ENCODE assay signal across 14 mouse cellular contexts in the genomic region with DNA sequence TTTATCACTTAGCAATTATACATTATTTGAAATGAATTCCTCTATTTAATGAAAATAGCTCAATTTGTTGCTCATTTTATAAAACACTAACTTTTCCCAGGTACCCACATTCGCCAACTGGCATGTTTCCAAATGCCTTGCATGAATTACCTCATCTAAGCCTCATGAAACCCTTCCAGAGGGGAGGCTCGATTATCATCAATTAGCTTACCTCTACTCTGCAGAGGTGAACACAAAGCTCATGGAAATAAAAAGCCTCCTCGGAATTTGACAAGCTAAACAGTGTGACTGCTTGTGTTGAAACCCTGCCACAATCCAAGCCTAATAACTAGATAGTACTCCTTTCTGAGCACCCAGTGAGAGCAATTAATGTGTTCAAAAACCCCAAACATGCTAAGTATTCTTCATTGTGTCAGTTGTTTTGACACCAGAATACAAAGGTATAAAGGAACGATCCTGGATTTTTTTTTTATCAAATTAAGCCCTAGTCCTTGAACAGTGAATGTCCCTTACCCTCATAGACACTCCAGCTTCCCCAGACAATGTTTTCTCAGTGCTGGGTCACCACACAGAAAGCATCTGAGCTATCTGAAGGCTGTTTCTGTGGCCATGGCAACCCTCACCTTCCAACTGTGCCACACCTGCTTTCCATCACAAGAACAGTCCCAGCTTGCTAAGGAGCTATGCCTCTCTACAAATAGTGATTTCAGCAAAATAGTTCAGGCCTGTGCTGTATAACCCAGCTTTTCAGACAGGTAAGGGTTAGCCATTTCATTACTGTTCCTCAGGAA.
DNase-seq lines count a peak whose midpoint lies in the region; ATAC-seq and TF ChIP-seq lines count a peak whose summit lies in the region.
"Had no signal": no experiment of that assay in that cellular context is flagged by ENCODE, and none has a peak within 500 bp of the region (broad histone marks: within the 10 kb centered on the region; RNA-seq: fewer than 3 reads in every experiment).

No protein-coding gene starts in this region.

- no peaks in the 10 kb centered on the region for H3K9me3 ChIP-seq in hindbrain, embryonic 16.5 days (ENCODE audit: control insufficient read depth, low read length)
- no peaks in the 10 kb centered on the region for H3K9me3 ChIP-seq in hindbrain, embryonic 13.5 days
- no peaks in the 10 kb centered on the region for H3K9me3 ChIP-seq in forebrain, embryonic 14.5 days (replicated peaks; ENCODE audit: control insufficient read depth, low read length)
- no peaks in the 10 kb centered on the region for H3K9me3 ChIP-seq in midbrain, postnatal 0 days (ENCODE audit: low read length)
- no peaks in the 10 kb centered on the region for H3K9me3 ChIP-seq in heart, embryonic 10.5 days

- no peak for TF ChIP-seq CTCF in midbrain, postnatal 0 days (IDR thresholded peaks at IDR 0.05)

- peak; percentile 71 for ATAC-seq in hindbrain, embryonic 16.5 days
- ATAC-seq in hindbrain, embryonic 13.5 days (ENCODE audit: low FRiP score) = no peak
- ATAC-seq in forebrain, embryonic 14.5 days = peak; percentile 86
- ATAC-seq in midbrain, postnatal 0 days (ENCODE audit: low FRiP score) = peak; percentile 60; the same call in 1 of the 2 replicates
- ATAC-seq: CD4-positive, CD25-positive, alpha-beta regulatory T cell, adult 4 months had no signal

- H3K4me3 ChIP-seq in hindbrain, embryonic 16.5 days (ENCODE audit: low read length) = no peak overlapping the region
- no peak overlapping the region for H3K4me3 ChIP-seq in hindbrain, embryonic 13.5 days
- no peak overlapping the region for H3K4me3 ChIP-seq in forebrain, embryonic 14.5 days (ENCODE audit: low read depth, low read length)
- H3K4me3 ChIP-seq in midbrain, postnatal 0 days (ENCODE audit: low read depth, low read length) = no peak overlapping the region
- H3K4me3 ChIP-seq in heart, embryonic 10.5 days = no peak overlapping the region
- H3K4me3 ChIP-seq: heart, adult 2 months had no signal

- no peak overlapping the region for H3K27ac ChIP-seq in hindbrain, embryonic 16.5 days (ENCODE audit: low read depth, low read length)
- no peak overlapping the region for H3K27ac ChIP-seq in hindbrain, embryonic 13.5 days
- no peak overlapping the region for H3K27ac ChIP-seq in forebrain, embryonic 14.5 days (ENCODE audit: low read depth, low read length)
- no peak overlapping the region for H3K27ac ChIP-seq in midbrain, postnatal 0 days (ENCODE audit: low read depth, low read length)
- H3K27ac ChIP-seq in heart, embryonic 10.5 days = no peak overlapping the region
- H3K27ac ChIP-seq: heart, adult 2 months had no signal

- 51% methylated on average over 4 of the region's 4 CpGs for WGBS in hindbrain, embryonic 16.5 days
- 62% methylated on average over 4 of the region's 4 CpGs for WGBS in hindbrain, embryonic 13.5 days
- WGBS in forebrain, embryonic 14.5 days = 4% methylated on average over 4 of the region's 4 CpGs
- WGBS in midbrain, postnatal 0 days = 40% methylated on average over 4 of the region's 4 CpGs
- 74% methylated on average over 4 of the region's 4 CpGs for WGBS in heart, embryonic 10.5 days

- H3K36me3 ChIP-seq in hindbrain, embryonic 16.5 days (ENCODE audit: control insufficient read depth, insufficient read depth, low read length) = no peaks in the 10 kb centered on the region
- no peaks in the 10 kb centered on the region for H3K36me3 ChIP-seq in hindbrain, embryonic 13.5 days
- no peaks in the 10 kb centered on the region for H3K36me3 ChIP-seq in forebrain, embryonic 14.5 days (ENCODE audit: control insufficient read depth, insufficient read depth, low read length)
- H3K36me3 ChIP-seq in midbrain, postnatal 0 days (ENCODE audit: insufficient read depth, low read length) = no peaks in the 10 kb centered on the region
- no peaks in the 10 kb centered on the region for H3K36me3 ChIP-seq in heart, embryonic 10.5 days

- peaks cover 4% of the 10 kb centered on the region for H3K4me1 ChIP-seq in hindbrain, embryonic 16.5 days (ENCODE audit: control insufficient read depth, insufficient read depth, low read depth, low read length)
- peaks cover 3% of the 10 kb centered on the region; the same call in 1 of the 2 replicates for H3K4me1 ChIP-seq in hindbrain, embryonic 13.5 days (replicated peaks)
- peaks cover 4% of the 10 kb centered on the region for H3K4me1 ChIP-seq in forebrain, embryonic 14.5 days (ENCODE audit: control insufficient read depth, insufficient read depth, low read length)
- H3K4me1 ChIP-seq in midbrain, postnatal 0 days (ENCODE audit: insufficient read depth, low read length) = no peaks in the 10 kb centered on the region
- H3K4me1 ChIP-seq in heart, embryonic 10.5 days = no peaks in the 10 kb centered on the region

- peak; percentile 3 for DNase-seq in right cerebral cortex, postnatal 4 days
- no peak for DNase-seq in right cerebral cortex, postnatal 14 days
- DNase-seq in forebrain, embryonic 14.5 days (ENCODE audit: low spot score) = peak; percentile 80
- DNase-seq in midbrain, postnatal 0 days (ENCODE audit: low spot score) = peak; percentile 48
- DNase-seq in heart, embryonic 10.5 days (ENCODE audit: low spot score) = no peak
- DNase-seq in frontal cortex, postnatal 10 days (ENCODE audit: low spot score in 2 of 2) = no peak
- DNase-seq: heart, adult 2 months; kidney, adult 9 months; layer of hippocampus, adult 9-11 months; lung, adult 18-20 months; right cerebral cortex, adult 18-20 months had no signal

- H3K27me3 ChIP-seq in hindbrain, embryonic 16.5 days (replicated peaks; ENCODE audit: control insufficient read depth, insufficient read depth, low read length) = no peaks in the 10 kb centered on the region
- no peaks in the 10 kb centered on the region for H3K27me3 ChIP-seq in hindbrain, embryonic 13.5 days
- H3K27me3 ChIP-seq in forebrain, embryonic 14.5 days (replicated peaks; ENCODE audit: control insufficient read depth, insufficient read depth, low read length) = no peaks in the 10 kb centered on the region
- no peaks in the 10 kb centered on the region for H3K27me3 ChIP-seq in midbrain, postnatal 0 days (ENCODE audit: insufficient read depth, low read length)
- H3K27me3 ChIP-seq in heart, embryonic 10.5 days (ENCODE audit: insufficient read depth, poor library complexity, severe bottlenecking) = no peaks in the 10 kb centered on the region

- H3K4me2 ChIP-seq in hindbrain, embryonic 16.5 days (ENCODE audit: low read length) = no peak overlapping the region
- no peak overlapping the region for H3K4me2 ChIP-seq in hindbrain, embryonic 13.5 days
- H3K4me2 ChIP-seq in forebrain, embryonic 14.5 days (ENCODE audit: low read length) = no peak overlapping the region
- no peak overlapping the region for H3K4me2 ChIP-seq in midbrain, postnatal 0 days (ENCODE audit: low read depth, low read length, poor library complexity, severe bottlenecking)

- H3K9ac ChIP-seq in hindbrain, embryonic 16.5 days (ENCODE audit: low read depth, low read length) = no peak overlapping the region
- H3K9ac ChIP-seq in hindbrain, embryonic 13.5 days = no peak overlapping the region
- H3K9ac ChIP-seq in forebrain, embryonic 14.5 days (ENCODE audit: low read length) = no peak overlapping the region
- H3K9ac ChIP-seq in midbrain, postnatal 0 days (replicated peaks; ENCODE audit: low read length, poor library complexity, severe bottlenecking) = no peak overlapping the region

Comparison
In these comparisons a context has a peak if more than half of its experiments do, and no peak if none do; other contexts are left out.
1. DNase-seq: peak in right cerebral cortex, postnatal 4 days (single experiment), forebrain, embryonic 14.5 days (single experiment) and midbrain, postnatal 0 days (single experiment); none in right cerebral cortex, postnatal 14 days (single experiment), heart, embryonic 10.5 days (single experiment) and frontal cortex, postnatal 10 days (0 of 2).